Mouse (Mus musculus) heart, adult 2 months (tissue): ENCODE results near the gene Ccnd3. TPM values are rescaled to one million over a fixed set of nuclear protein-coding genes. Genes with fewer than 3 reads are reported as not detected.
"Not testable (repeated sequence)": the region's sequence is repeated elsewhere in the genome, so short reads cannot be mapped to it uniquely, and the experiment has no call there.

Experiments
- DNase-seq, 2 experiments: peaks; one replicate each; pipeline ENCODE4 v3.0.0; 2021
- H3K27ac ChIP-seq: fragments of 200-600 bp; 2 replicates; pipeline ENCODE4 v1.8.1; 2022
- H3K27me3 ChIP-seq: fragments of 200-500 bp; 2 replicates; pipeline ENCODE4 v1.6.1; 2012; ENCODE audit warnings: mild to moderate bottlenecking, low read length, inconsistent platforms, mixed read lengths; ENCODE audit not compliant: control insufficient read depth, insufficient read depth
- H3K36me3 ChIP-seq: fragments of 200-500 bp; 2 replicates; pipeline ENCODE4 v1.6.1; 2012; ENCODE audit warnings: low read length, inconsistent platforms; ENCODE audit not compliant: control insufficient read depth, insufficient read depth
- H3K4me1 ChIP-seq: fragments of 200-500 bp; 2 replicates; pipeline ENCODE4 v1.6.1; 2011; ENCODE audit warnings: low read length; ENCODE audit not compliant: control insufficient read depth, insufficient read depth
- H3K4me3 ChIP-seq: fragments of 200-600 bp; 2 replicates; pipeline ENCODE4 v1.8.1; 2022
- H3K79me2 ChIP-seq: fragments of 200-500 bp; replicated peaks from 2 replicates; pipeline ENCODE4 v1.6.1; 2012; ENCODE audit warnings: mild to moderate bottlenecking, inconsistent platforms, low read length, moderate library complexity, mixed read lengths; ENCODE audit not compliant: control insufficient read depth, insufficient read depth
- H3K9ac ChIP-seq: fragments of 200-500 bp; 2 replicates; pipeline ENCODE4 v1.6.1; 2012; ENCODE audit warnings: low read depth, mild to moderate bottlenecking, control low read depth, inconsistent platforms, low read length, mixed read lengths
- CTCF ChIP-seq: fragments of 200-600 bp; IDR thresholded peaks from 2 replicates; pipeline ENCODE4 v1.8.1; 2022; ENCODE audit warnings: antibody characterized with exemption, mild to moderate bottlenecking, moderate library complexity
- EP300 ChIP-seq: fragments of 200-500 bp; IDR thresholded peaks from 2 replicates; pipeline ENCODE4 v1.6.1; 2011; ENCODE audit warnings: low read depth, low read length, control low read depth; ENCODE audit not compliant: insufficient read depth
- POLR2A ChIP-seq: fragments of 200-500 bp; IDR thresholded peaks from 2 replicates; pipeline ENCODE4 v1.6.1; 2011; ENCODE audit warnings: mild to moderate bottlenecking, low read depth, low read length, control low read depth; ENCODE audit not compliant: insufficient read depth
- WGBS: fragments of 180-500 bp; shearing (Covaris S2); methylation state at CpG from one replicate; pipeline ENCODE4 v1.1.7; 2018; 5-methylcytosine and 5-hydroxymethylcytosine counted together
- intact Hi-C: fragments of 180-260 bp; cut with DNase I; formaldehyde crosslinking; loops from one replicate; pipeline ENCODE4 v1.15.1; 2025
- polyA plus RNA-seq: library from polyadenylated mRNA; depleted of rRNA; stranded (reverse); fragments of >200 nt; gene quantifications from 2 replicates; pipeline ENCODE4 v1.2.3, GENCODE M21; 2012
- total RNA-seq, 2 experiments: library from RNA; stranded (reverse); gene quantifications; 2 replicates each; pipeline ENCODE4 v1.2.3; 2021

Ccnd3 gene
- total and polyA plus RNA-seq, 3 experiments = 75.1 to 83.7 (median 75.9) TPM

- 47% methylated on average over 6 of the region's 6 CpGs for WGBS
- intact Hi-C loops = no loop called here
- Histone ChIP-seq H3K9ac (no peak overlapping the region), H3K79me2 (no peaks in the 10 kb centered on the region; the same call in 1 of the 2 replicates), H3K27me3 (no peaks in the 10 kb centered on the region), H3K4me1 (peaks cover 16% of the 10 kb centered on the region), H3K4me3 (no peak overlapping the region), H3K36me3 (peaks cover 3% of the 10 kb centered on the region; the same call in 1 of the 2 replicates), H3K27ac (peak overlapping the region; percentile 91)
- DNase-seq = peak in 1 of 2 experiments; percentile 42
- TF ChIP-seq CTCF (no peak), EP300 (no peak), POLR2A (no peak)
Measured at GRCm38 (mm10) chr17:47596162-47596838, 91.4 kb downstream of the Ccnd3 start.

- Histone ChIP-seq H3K79me2 (no peaks in the 10 kb centered on the region; the same call in 1 of the 2 replicates), H3K27ac (peak overlapping the region; percentile 91), H3K36me3 (peaks cover 3% of the 10 kb centered on the region; the same call in 1 of the 2 replicates), H3K4me1 (peaks cover 16% of the 10 kb centered on the region), H3K9ac (no peak overlapping the region), H3K27me3 (no peaks in the 10 kb centered on the region), H3K4me3 (no peak overlapping the region)
- DNase-seq = peak in 1 of 2 experiments; percentile 21
- 54% methylated on average over 5 of the region's 5 CpGs for WGBS
- TF ChIP-seq CTCF (no peak), POLR2A (no peak), EP300 (no peak)
- intact Hi-C loops = no loop called here
Measured at GRCm38 (mm10) chr17:47596839-47597164, 92.0 kb downstream of the Ccnd3 start.

- peak overlapping the region; percentile 2; the same call in 1 of the 2 replicates for H3K9ac ChIP-seq
- H3K27me3 ChIP-seq = no peaks in the 10 kb centered on the region
- H3K4me1 ChIP-seq = peaks cover 16% of the 10 kb centered on the region
- peak in 1 of 2 experiments; percentile 40 for DNase-seq
- no peak overlapping the region for H3K4me3 ChIP-seq
- H3K27ac ChIP-seq = peak overlapping the region; percentile 91
- TF ChIP-seq EP300 (no peak), POLR2A (no peak), CTCF (no peak)
- peaks cover 3% of the 10 kb centered on the region; the same call in 1 of the 2 replicates for H3K36me3 ChIP-seq
- intact Hi-C loops = no loop called here
- 40% methylated on average over 13 of the region's 13 CpGs for WGBS
- no peaks in the 10 kb centered on the region; the same call in 1 of the 2 replicates for H3K79me2 ChIP-seq
Measured at GRCm38 (mm10) chr17:47597261-47597660, 92.4 kb downstream of the Ccnd3 start.

GRCm38 (mm10) chr17:47597838-47598579, 93.2 kb downstream of the Ccnd3 start:
- no peak overlapping the region for H3K9ac ChIP-seq
- intact Hi-C loops = no loop called here
- H3K27ac ChIP-seq = peak overlapping the region; percentile 91
- H3K27me3 ChIP-seq = no peaks in the 10 kb centered on the region
- peaks cover 3% of the 10 kb centered on the region; the same call in 1 of the 2 replicates for H3K36me3 ChIP-seq
- WGBS = 16% methylated on average over 10 of the region's 10 CpGs
- no peaks in the 10 kb centered on the region; the same call in 1 of the 2 replicates for H3K79me2 ChIP-seq
- no peak overlapping the region for H3K4me3 ChIP-seq
- DNase-seq = peak; percentile 45 to 53
- H3K4me1 ChIP-seq = peaks cover 16% of the 10 kb centered on the region
- TF ChIP-seq EP300 (no peak), CTCF (peak; percentile 80)

- Histone ChIP-seq H3K4me1 (peaks cover 16% of the 10 kb centered on the region), H3K27ac (peak overlapping the region; percentile 80)
- DNase-seq, intact Hi-C loops, H3K9ac ChIP-seq, H3K79me2 ChIP-seq, H3K4me3 ChIP-seq, H3K27me3 ChIP-seq, H3K36me3 ChIP-seq: not testable (repeated sequence)
- WGBS = 66% methylated on average over 10 of the region's 10 CpGs
Measured at GRCm38 (mm10) chr17:47598580-47599304, 93.9 kb downstream of the Ccnd3 start.
